Mouse (Mus musculus) olfactory bulb, adult 2 months (tissue): Measurements from ENCODE around the gene Pim3.

Experiments used
- CTCF ChIP-seq: fragments of 200-500 bp; IDR thresholded peaks from 2 replicates; pipeline ENCODE4 v1.5.1; 2012; ENCODE audit warnings: low read depth, mild to moderate bottlenecking, low read length, moderate library complexity; ENCODE audit not compliant: insufficient read depth
- POLR2A ChIP-seq: fragments of 200-500 bp; IDR thresholded peaks from 2 replicates; pipeline ENCODE4 v1.6.1; 2012; ENCODE audit warnings: mild to moderate bottlenecking, low read depth, low read length, moderate library complexity; ENCODE audit not compliant: insufficient read depth

GRCm38 (mm10) chr15:88854969-88855830, 6.8 kb upstream of the Pim3 start:
- TF ChIP-seq CTCF (no peak), POLR2A (no peak)
